Mouse (Mus musculus) cerebellum, adult 2 months (tissue): ENCODE results near the gene Usp2. TPM values are rescaled to one million over a fixed set of nuclear protein-coding genes. Genes with fewer than 3 reads are reported as not detected.

Experiments used
- DNase-seq, 2 experiments: peaks; one replicate each; pipeline ENCODE4 v3.0.0; 2021
- H3K27ac ChIP-seq: fragments of 200-500 bp; 2 replicates; pipeline ENCODE4 v1.5.1; 2012; ENCODE audit warnings: low read length, control low read depth, inconsistent platforms; ENCODE audit not compliant: insufficient read depth
- H3K27me3 ChIP-seq: fragments of 200-500 bp; 2 replicates; pipeline ENCODE4 v1.6.1; 2012; ENCODE audit warnings: inconsistent platforms, mild to moderate bottlenecking, low read length, moderate library complexity; ENCODE audit not compliant: control insufficient read depth, insufficient read depth
- H3K4me1 ChIP-seq: fragments of 200-500 bp; 2 replicates; pipeline ENCODE4 v1.6.1; 2011; ENCODE audit warnings: low read length; ENCODE audit not compliant: control insufficient read depth, insufficient read depth
- H3K4me3 ChIP-seq: fragments of 200-500 bp; replicated peaks from 2 replicates; pipeline ENCODE3; 2011; ENCODE audit warnings: mild to moderate bottlenecking, low read depth, low read length, control low read depth; ENCODE audit not compliant: insufficient read depth
- CTCF ChIP-seq: fragments of 200-500 bp; IDR thresholded peaks from 2 replicates; pipeline ENCODE4 v1.5.1; 2011; ENCODE audit warnings: low read depth, mild to moderate bottlenecking, control low read depth, low read length, moderate library complexity, borderline replicate concordance; ENCODE audit not compliant: insufficient read depth
- POLR2A ChIP-seq: fragments of 200-500 bp; IDR thresholded peaks from 2 replicates; pipeline ENCODE4 v1.6.1; 2011; ENCODE audit warnings: low read length, control low read depth, borderline replicate concordance; ENCODE audit not compliant: insufficient read depth
- WGBS: fragments of 180-500 bp; shearing (Covaris S2); methylation state at CpG from one replicate; pipeline ENCODE4 v1.1.7; 2018; 5-methylcytosine and 5-hydroxymethylcytosine counted together
- polyA plus RNA-seq: library from polyadenylated mRNA; depleted of rRNA; stranded (reverse); fragments of >200 nt; gene quantifications from 2 replicates; pipeline ENCODE4 v1.2.3, GENCODE M21; 2012

Gene Usp2
- polyA plus RNA-seq, 1 experiment: 43.5 TPM

- WGBS: 11% methylated on average over 15 of the region's 15 CpGs
- H3K27me3 ChIP-seq: no peaks in the 10 kb centered on the region
- peak; percentile 94 to 95 for DNase-seq
- H3K4me1 ChIP-seq: peaks cover 18% of the 10 kb centered on the region
- TF ChIP-seq POLR2A (peak; percentile 83; the same call in 1 of the 2 replicates), CTCF (no peak)
- H3K27ac ChIP-seq: peak overlapping the region; percentile 99
- H3K4me3 ChIP-seq: peak overlapping the region; percentile 92
Observed at GRCm38 (mm10) chr9:44085741-44086665, 19.2 kb downstream of the Usp2 start.

DNA sequence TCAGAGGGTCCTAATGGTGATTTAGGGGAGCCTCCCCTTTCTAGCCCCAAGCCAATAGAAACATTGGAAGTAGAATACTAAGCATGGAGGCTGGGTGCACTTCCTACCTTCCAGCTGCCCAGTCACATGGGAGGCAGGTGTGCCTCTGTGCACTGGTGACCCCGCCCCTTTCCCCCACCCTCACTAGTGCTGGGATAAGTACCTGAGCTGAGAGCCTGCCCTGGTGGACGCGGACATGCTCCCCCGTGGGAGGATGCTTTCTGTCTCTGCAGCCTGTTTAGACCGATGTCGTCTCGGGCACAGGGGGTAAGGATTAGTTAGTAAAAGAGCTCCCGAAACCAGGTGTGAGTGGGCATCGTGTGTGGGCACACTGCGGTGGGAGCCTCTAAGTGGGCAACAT is 20.1 kb downstream of the Usp2 start:
- H3K4me3 ChIP-seq: peak overlapping the region; percentile 69
- no peaks in the 10 kb centered on the region for H3K27me3 ChIP-seq
- TF ChIP-seq POLR2A: 0 out of 2 replicates have a peak, but pooled peaks have one; percentile 23
- TF ChIP-seq CTCF: no peak
- peaks cover 17% of the 10 kb centered on the region for H3K4me1 ChIP-seq
- H3K27ac ChIP-seq: peak overlapping the region; percentile 29; the same call in 1 of the 2 replicates
- 16% methylated on average over 10 of the region's 10 CpGs for WGBS
- no peak for DNase-seq

DNA sequence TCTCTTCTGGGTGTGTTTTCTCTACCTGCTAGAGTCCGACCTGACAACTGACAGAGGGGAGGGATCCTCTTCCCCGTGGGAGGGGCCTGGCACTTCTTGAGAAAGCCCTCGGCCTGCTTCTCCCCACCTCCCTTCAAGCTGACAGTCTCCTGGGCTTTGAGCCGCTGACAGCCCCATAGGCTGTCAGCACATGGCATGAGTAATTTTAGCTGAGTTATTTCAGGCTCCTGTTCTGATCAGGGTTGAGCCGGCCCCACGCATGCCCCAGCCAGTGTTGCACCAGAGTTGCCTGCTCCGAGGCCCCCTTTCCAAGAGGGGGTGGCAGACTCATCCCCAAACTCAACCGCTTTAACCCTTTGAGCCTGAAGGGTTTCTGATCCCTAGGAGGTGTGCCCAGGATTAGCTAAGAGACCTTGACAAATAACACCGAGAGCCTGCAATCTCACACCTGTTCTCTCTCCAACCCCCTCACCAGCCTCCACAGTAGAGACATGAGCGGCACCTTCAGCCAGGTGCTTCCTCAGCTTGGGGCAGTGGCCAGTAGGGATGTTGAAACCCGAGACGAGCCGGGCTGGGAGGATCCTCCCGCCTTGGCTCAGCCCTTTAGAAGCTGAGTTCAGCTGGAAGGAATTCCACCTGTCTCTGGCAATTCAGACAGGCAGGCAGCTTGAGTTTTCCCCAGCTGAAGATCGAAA is 21.1 kb downstream of the Usp2 start:
- H3K27ac ChIP-seq: peak overlapping the region; percentile 63

DNA sequence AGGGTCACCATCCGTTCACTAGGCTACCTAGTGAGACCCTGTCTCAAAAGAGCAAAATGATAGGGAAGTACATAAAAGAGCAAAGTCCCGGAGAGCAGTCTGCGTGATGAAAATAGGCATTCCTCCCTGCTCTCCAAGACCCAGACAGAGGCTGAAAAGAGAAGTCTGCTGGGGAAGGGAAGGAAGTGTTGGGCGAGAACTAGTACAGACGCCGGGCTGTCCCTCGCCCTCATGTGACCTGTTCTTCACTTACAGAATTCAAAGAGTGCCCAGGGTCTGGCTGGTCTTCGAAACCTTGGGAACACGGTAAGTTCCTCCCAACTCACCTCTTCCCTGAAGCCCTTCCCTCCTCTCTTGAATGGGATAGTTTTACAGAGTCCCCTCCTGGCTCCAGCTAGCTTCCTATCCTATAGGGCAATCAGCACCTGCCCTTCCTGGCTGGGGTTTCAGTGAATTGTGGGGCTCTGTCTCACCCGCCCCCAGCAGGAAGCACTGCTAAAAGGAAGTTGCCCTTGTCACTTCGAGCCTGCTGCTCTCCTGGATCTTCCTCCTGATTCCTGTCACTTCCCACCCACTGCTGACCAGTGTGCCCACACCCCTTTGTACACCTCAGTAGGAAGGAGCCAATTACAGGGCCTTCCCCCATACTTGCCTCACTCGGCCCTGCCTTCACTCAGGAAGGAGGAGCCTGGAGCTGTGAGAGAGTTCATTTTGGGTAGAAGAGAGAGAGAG is 22.2 kb downstream of the Usp2 start:
- WGBS: 59% methylated on average over 12 of the region's 12 CpGs
- Histone ChIP-seq H3K27me3 (no peaks in the 10 kb centered on the region), H3K4me1 (peaks cover 18% of the 10 kb centered on the region), H3K4me3 (no peak overlapping the region), H3K27ac (no peak overlapping the region; the same call in 1 of the 2 replicates)
- DNase-seq: no peak
- TF ChIP-seq POLR2A: no peak
- no peak for TF ChIP-seq CTCF

More for the DNA sequence above, 21.1 kb downstream of the Usp2 start:
- Histone ChIP-seq H3K4me3 (peak overlapping the region; percentile 69), H3K4me1 (peaks cover 17% of the 10 kb centered on the region), H3K27me3 (no peaks in the 10 kb centered on the region)
- TF ChIP-seq CTCF (no peak), POLR2A (no peak)
- 7% methylated on average over 15 of the region's 15 CpGs for WGBS
- peak in 1 of 2 experiments; percentile 73 for DNase-seq

DNA sequence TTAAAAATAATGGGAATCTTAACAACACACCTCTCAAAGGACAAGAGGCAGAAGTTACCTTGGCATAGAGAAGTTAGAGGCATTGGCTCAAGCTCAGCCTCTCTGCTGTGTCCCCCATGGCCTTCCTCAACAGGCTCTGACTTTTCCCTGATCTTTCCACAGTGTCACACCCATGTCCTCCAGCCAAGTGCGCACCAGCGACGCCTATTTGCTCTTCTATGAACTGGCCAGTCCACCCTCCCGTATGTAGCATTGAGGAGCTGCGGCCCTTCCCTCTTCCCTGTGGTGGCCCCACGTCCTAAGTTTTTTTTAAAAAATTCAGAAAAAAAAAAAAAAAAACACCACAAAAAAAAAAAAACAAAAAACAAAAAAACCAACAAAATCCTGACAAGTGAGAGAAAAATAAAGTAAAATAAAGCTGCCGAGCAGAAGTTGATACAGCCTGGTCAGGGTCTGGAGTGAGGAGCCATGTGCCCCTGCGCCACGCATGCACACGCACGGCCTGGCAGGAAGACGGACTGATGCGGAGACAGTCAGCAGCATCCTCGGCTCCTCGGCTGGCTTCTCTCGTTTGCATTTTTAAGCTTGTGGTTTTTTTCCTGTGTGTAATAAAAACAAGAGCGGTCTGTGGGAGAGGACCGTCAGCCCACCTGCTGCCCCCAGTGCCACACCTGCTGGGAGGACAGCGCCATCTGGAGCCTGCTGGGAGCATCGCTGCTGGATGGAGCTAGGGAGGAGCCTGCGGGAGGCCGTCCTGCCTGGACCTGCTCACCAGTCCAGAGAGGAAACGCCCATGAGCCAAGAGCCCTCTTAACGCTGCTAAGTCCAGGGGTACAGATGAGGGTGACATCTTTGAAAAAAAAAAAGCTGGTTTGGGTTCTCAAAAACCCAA is 27.0 kb downstream of the Usp2 start:
- TF ChIP-seq CTCF: peak; percentile 89
- no peak for TF ChIP-seq POLR2A
- H3K4me1 ChIP-seq: peaks cover 30% of the 10 kb centered on the region
- WGBS: 17% methylated on average over 24 of the region's 24 CpGs
- no peaks in the 10 kb centered on the region for H3K27me3 ChIP-seq
- peak; percentile 85 to 90 for DNase-seq
- 0 out of 2 replicates have a peak overlapping the region, but pooled peaks have one; percentile 1 for H3K27ac ChIP-seq
- no peak overlapping the region for H3K4me3 ChIP-seq

DNA sequence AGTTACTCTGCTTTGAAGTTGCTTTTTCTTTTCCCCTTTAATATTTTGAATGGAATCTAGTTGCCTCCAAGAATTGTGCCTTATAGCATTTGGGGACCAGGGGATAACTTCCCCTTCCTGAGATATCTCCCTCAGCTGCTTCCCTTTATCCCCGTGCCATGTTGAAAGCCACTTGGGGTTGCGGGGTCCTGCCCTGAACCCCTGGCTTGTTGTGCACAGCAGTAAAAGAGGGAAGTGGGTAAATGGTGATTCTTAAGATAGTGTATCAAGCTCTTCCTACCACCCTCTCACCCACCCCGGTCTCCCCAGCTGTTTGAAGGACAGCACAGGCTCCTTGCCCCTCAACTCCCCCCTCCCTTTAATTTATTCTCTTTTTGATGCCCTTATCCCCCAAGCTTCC is 27.9 kb downstream of the Usp2 start:
- peaks cover 22% of the 10 kb centered on the region for H3K4me1 ChIP-seq
- no peak overlapping the region for H3K27ac ChIP-seq
- no peak overlapping the region for H3K4me3 ChIP-seq
- TF ChIP-seq POLR2A (no peak), CTCF (no peak)
- no peaks in the 10 kb centered on the region for H3K27me3 ChIP-seq
- 90% methylated on average over 3 of the region's 3 CpGs for WGBS
- no peak for DNase-seq
